Mouse (Mus musculus) bone marrow, adult 2 months (tissue): Measurements from ENCODE around the gene Chrdl1.

Source experiments
- CTCF ChIP-seq: fragments of 200-500 bp; IDR thresholded peaks from 2 replicates; pipeline ENCODE4 v1.5.1; 2011; ENCODE audit warnings: low read length, control low read depth; ENCODE audit not compliant: control insufficient read depth, insufficient read depth
- POLR2A ChIP-seq: fragments of 200-500 bp; IDR thresholded peaks from 2 replicates; pipeline ENCODE4 v1.6.1; 2011; ENCODE audit warnings: low read depth, mild to moderate bottlenecking, control low read depth, low read length, borderline replicate concordance; ENCODE audit not compliant: control insufficient read depth

- TF ChIP-seq POLR2A (no peak), CTCF (no peak)
Observed at GRCm38 (mm10) chrX:143338156-143338555, 55.9 kb downstream of the Chrdl1 start.
